ENCODE assay signal across 8 mouse cellular contexts in genomic region chr3:158561987-158562360, GRCm38 (mm10). TPM values are rescaled to one million over a fixed set of nuclear protein-coding genes. Genes with fewer than 3 reads are reported as not detected.
DNase-seq lines count a peak whose midpoint lies in the region; ATAC-seq lines count a peak whose summit lies in the region.

Gene Lrrc7 (minus strand): TSS chr3:158562221.

- peak within 1 kb of the TSS; percentile 50 for H3K9ac ChIP-seq in embryonic facial prominence, embryonic 15.5 days
- H3K9ac ChIP-seq in hindbrain, embryonic 15.5 days, result peak within 1 kb of the TSS; percentile 98
- peak within 1 kb of the TSS; percentile 55 for H3K9ac ChIP-seq in limb, embryonic 12.5 days (replicated peaks)

- H3K27me3 ChIP-seq in embryonic facial prominence, embryonic 15.5 days, result peaks cover 34% of the 10 kb centered on the region
- H3K27me3 ChIP-seq in hindbrain, embryonic 15.5 days, result no peaks in the 10 kb centered on the region
- peaks cover 51% of the 10 kb centered on the region for H3K27me3 ChIP-seq in limb, embryonic 12.5 days

- peaks cover 22% of the 10 kb centered on the region for H3K4me1 ChIP-seq in embryonic facial prominence, embryonic 15.5 days
- peaks cover 9% of the 10 kb centered on the region; the same call in 1 of the 2 replicates for H3K4me1 ChIP-seq in hindbrain, embryonic 15.5 days (replicated peaks)
- H3K4me1 ChIP-seq in limb, embryonic 12.5 days (replicated peaks), result peaks cover 16% of the 10 kb centered on the region

- peak within 1 kb of the TSS; percentile 70 for H3K4me3 ChIP-seq in embryonic facial prominence, embryonic 15.5 days (replicated peaks)
- H3K4me3 ChIP-seq in hindbrain, embryonic 15.5 days, result peak within 1 kb of the TSS; percentile 98
- peak within 1 kb of the TSS; percentile 65 for H3K4me3 ChIP-seq in limb, embryonic 12.5 days (replicated peaks)

- WGBS in embryonic facial prominence, embryonic 15.5 days, result under 1% methylated on average over 28 of the region's 28 CpGs
- under 1% methylated on average over 28 of the region's 28 CpGs for WGBS in hindbrain, embryonic 15.5 days
- WGBS in limb, embryonic 12.5 days, result under 1% methylated on average over 28 of the region's 28 CpGs

- no peaks in the 10 kb centered on the region for H3K36me3 ChIP-seq in embryonic facial prominence, embryonic 15.5 days
- H3K36me3 ChIP-seq in hindbrain, embryonic 15.5 days, result no peaks in the 10 kb centered on the region
- H3K36me3 ChIP-seq in limb, embryonic 12.5 days, result no peaks in the 10 kb centered on the region

- H3K27ac ChIP-seq in embryonic facial prominence, embryonic 15.5 days (replicated peaks), result no peak within 1 kb of the TSS
- H3K27ac ChIP-seq in hindbrain, embryonic 15.5 days (replicated peaks), result peak within 1 kb of the TSS; percentile 98
- H3K27ac ChIP-seq in limb, embryonic 12.5 days, result no peak within 1 kb of the TSS

- H3K9me3 ChIP-seq in embryonic facial prominence, embryonic 15.5 days (replicated peaks), result no peaks in the 10 kb centered on the region
- no peaks in the 10 kb centered on the region for H3K9me3 ChIP-seq in hindbrain, embryonic 15.5 days
- H3K9me3 ChIP-seq in limb, embryonic 12.5 days, result no peaks in the 10 kb centered on the region

- DNase-seq in gastrocnemius, postnatal 10 days, result peak; percentile 26
- no peak for DNase-seq in gastrocnemius, postnatal 25 days
- DNase-seq in adrenal gland, adult 18-20 months (ENCODE audit: low spot score in 2 of 2), result peak; percentile 8 to 21
- DNase-seq in retina, embryonic 14.5 days (ENCODE audit: low spot score), result peak; percentile 78
- DNase-seq in thymus, postnatal 10 days (ENCODE audit: low spot score in 2 of 2), result no peak

- H3K4me2 ChIP-seq in embryonic facial prominence, embryonic 15.5 days (replicated peaks), result peak within 1 kb of the TSS; percentile 99
- H3K4me2 ChIP-seq in hindbrain, embryonic 15.5 days, result peak within 1 kb of the TSS; percentile 67
- peak within 1 kb of the TSS; percentile 99 for H3K4me2 ChIP-seq in limb, embryonic 12.5 days

- ATAC-seq in embryonic facial prominence, embryonic 15.5 days (ENCODE audit: insufficient number of reproducible peaks, low FRiP score, low TSS enrichment, low read depth), result peak; percentile 84
- ATAC-seq in hindbrain, embryonic 15.5 days (ENCODE audit: low FRiP score, low read depth), result peak; percentile 82
- peak; percentile 88 for ATAC-seq in limb, embryonic 12.5 days (ENCODE audit: insufficient number of reproducible peaks, insufficient read depth, low FRiP score, low TSS enrichment, low read depth)

RNA-seq across cellular contexts. Expression of gene Lrrc7, which starts in this region (rescaled TPM):
- total RNA-seq in gastrocnemius, postnatal 10 days (2021), result under 1 TPM; 0.18 to 0.19 TPM
- not detected for total RNA-seq in gastrocnemius, postnatal 25 days (2021)
- total RNA-seq in adrenal gland, adult 18-20 months (2021), result under 1 TPM; 0.10 to 0.20 TPM
- 2.8 and 3.2 TPM in 2 replicates for polyA plus RNA-seq in embryonic facial prominence, embryonic 15.5 days (2015; fragmentation: Nextera tagmentation; extraction: Ambion mirVana)
- 12.2 and 12.8 TPM in 2 replicates for polyA plus RNA-seq in hindbrain, embryonic 15.5 days (2015; fragmentation: Nextera tagmentation; extraction: Ambion mirVana)
- 0.35 and 0.81 TPM in 2 replicates for polyA plus RNA-seq in limb, embryonic 12.5 days (2016; fragmentation: Nextera tagmentation; extraction: Ambion mirVana)

Comparison
In these comparisons a context has a peak if more than half of its experiments do, and no peak if none do; other contexts are left out.
1. Peak in DNase-seq in gastrocnemius, postnatal 10 days; RNA of the gene not detected or under 1 TPM.
2. Peak in DNase-seq in adrenal gland, adult 18-20 months; RNA of the gene not detected or under 1 TPM.
3. Peak in ATAC-seq, H3K4me3 ChIP-seq, H3K9ac ChIP-seq and H3K4me2 ChIP-seq in limb, embryonic 12.5 days; RNA of the gene not detected or under 1 TPM.